Comparison of ENCODE assay signal across 12 mouse cellular contexts in genomic region chr8:65603241-65603640, GRCm38 (mm10). TPM values are rescaled to one million over a fixed set of nuclear protein-coding genes. Genes with fewer than 3 reads are reported as not detected.
A peak's percentile ranks its signal among the peaks of the same experiment; 100 is the strongest.
DNase-seq lines count a peak whose midpoint lies in the region; TF ChIP-seq lines count a peak whose summit lies in the region.
"Had no signal": no experiment of that assay in that cellular context is flagged by ENCODE, and none has a peak within 500 bp of the region (broad histone marks: within the 10 kb centered on the region; RNA-seq: fewer than 3 reads in every experiment).

No protein-coding gene starts in this region.

- H3K9ac ChIP-seq in ES-E14 (ENCODE audit: insufficient read depth, low read depth, low read length, poor library complexity, severe bottlenecking) = no peak overlapping the region
- H3K9ac ChIP-seq: heart, embryonic 15.5 days had no signal

- intact Hi-C loops in left cerebral cortex, postnatal 36 days (cut with DNase I) = no loop called here

- in situ Hi-C loops in ES-E14 (cut with MboI; ENCODE audit: low sequenced_read_pairs in 2 of 2, unreplicated experiment in 2 of 2) = no loop called here

- no peaks in the 10 kb centered on the region for H3K4me1 ChIP-seq in ES-E14 (ENCODE audit: control insufficient read depth in 2 of 2, insufficient read depth in 2 of 2, low read length in 2 of 2, poor library complexity in 1 of 2)
- H3K4me1 ChIP-seq: heart, embryonic 15.5 days had no signal

- DNase-seq in kidney, postnatal 4 days = peak; percentile 67 to 70
- DNase-seq in kidney, postnatal 25 days = no peak
- DNase-seq in ES-E14 (ENCODE audit: low read depth, low spot score) = peak; percentile 20
- peak; percentile 30 for DNase-seq in embryo, embryonic 10.5 days (ENCODE audit: low spot score)
- peak; percentile 31 for DNase-seq in mesoderm, embryonic 11.5 days (ENCODE audit: low read depth, low spot score)
- no peak for DNase-seq in left cerebral cortex, postnatal 36 days (ENCODE audit: low spot score in 2 of 2)
- DNase-seq in natural killer cell, adult 2 months (ENCODE audit: low spot score in 2 of 2) = no peak
- no peak for DNase-seq in adrenal gland, adult 8-10 months
- DNase-seq: cerebellum, adult 18-20 months; left cerebral cortex, postnatal 4 days had no signal

- no peak overlapping the region for H3K4me3 ChIP-seq in ES-E14 (ENCODE audit: insufficient read depth in 1 of 2, low read depth in 1 of 2, low read length in 2 of 2, poor library complexity in 1 of 2, severe bottlenecking in 1 of 2)
- H3K4me3 ChIP-seq: heart, embryonic 15.5 days had no signal

- H3K9me3 ChIP-seq in ES-E14 (ENCODE audit: control insufficient read depth, insufficient read depth, low read depth, low read length) = no peaks in the 10 kb centered on the region
- H3K9me3 ChIP-seq: heart, embryonic 15.5 days had no signal

- no peaks in the 10 kb centered on the region for H3K36me3 ChIP-seq in ES-E14 (ENCODE audit: control insufficient read depth, insufficient read depth, low read length, poor library complexity, severe bottlenecking)
- H3K36me3 ChIP-seq: heart, embryonic 15.5 days had no signal

- no peak overlapping the region for H3K27ac ChIP-seq in ES-E14 (ENCODE audit: insufficient read depth, low read depth, low read length, poor library complexity, severe bottlenecking)
- H3K27ac ChIP-seq: heart, embryonic 15.5 days; macrophage had no signal

TF ChIP-seq in ES-E14, 5 proteins besides CTCF, POLR2A, EP300 and RAD21:
- TF ChIP-seq MAFK (IDR thresholded peaks at IDR 0.05; ENCODE audit: insufficient read depth, low read depth, low read length) = no peak
- TF ChIP-seq ZNF384 (IDR thresholded peaks at IDR 0.05; ENCODE audit: low read depth, low read length) = no peak
- no peak for TF ChIP-seq ZC3H11A (IDR thresholded peaks at IDR 0.05; ENCODE audit: borderline replicate concordance, low read depth, low read length)
- TF ChIP-seq CHD2 (IDR thresholded peaks at IDR 0.05; ENCODE audit: low read depth, low read length) = no peak
- TF ChIP-seq HCFC1 (IDR thresholded peaks at IDR 0.05; ENCODE audit: borderline replicate concordance, insufficient read depth, low read length) = no peak

RNA-seq across cellular contexts. Expression of gene March1, which starts 14.5 kb away (rescaled TPM):
- total RNA-seq in ES-E14 (2012; rRNA removed) = 0.22 and 0.32 TPM in 2 replicates
- 10 to 100 TPM; 37.0 to 43.9 TPM for total RNA-seq in left cerebral cortex, postnatal 36 days (2021)
- total RNA-seq in adrenal gland, adult 8-10 months (2022) = 1 to 10 TPM; 1.5 to 4.0 (median 2.6) TPM

Comparison
In these comparisons a context has a peak if more than half of its experiments do, and no peak if none do; other contexts are left out.
1. DNase-seq: peak in kidney, postnatal 4 days (2 of 2), ES-E14 (single experiment), embryo, embryonic 10.5 days (single experiment) and mesoderm, embryonic 11.5 days (single experiment); none in kidney, postnatal 25 days (0 of 2), left cerebral cortex, postnatal 36 days (0 of 2), natural killer cell, adult 2 months (0 of 2) and adrenal gland, adult 8-10 months (single experiment).
2. RNA of gene March1, which starts 14.5 kb away (total RNA-seq): 37.0 to 43.9 TPM in left cerebral cortex, postnatal 36 days; 1.5 to 4.0 TPM in adrenal gland, adult 8-10 months and 0.22 to 0.32 TPM in ES-E14; every median in the first group is over 4 times any median in the second.